Mouse (Mus musculus): ENCODE results near the gene 0610010F05Rik. TPM values are rescaled to one million over a fixed set of nuclear protein-coding genes. Genes with fewer than 3 reads are reported as not detected.

The 0610010F05Rik gene
- 8.3 and 9.1 TPM in 2 replicates for polyA plus RNA-seq (2015; fragmentation: Nextera tagmentation; extraction: Ambion mirVana)

GRCm38 (mm10) chr11:23632945-23633878, at the start of gene 0610010F05Rik:
0610010F05Rik (minus strand) TSS chr11:23633639.
- Histone ChIP-seq H3K9me3 (ENCODE audit: low read length) (no peaks in the 10 kb centered on the region), H3K4me1 (ENCODE audit: insufficient read depth) (peaks cover 8% of the 10 kb centered on the region), H3K27ac (ENCODE audit: low read depth) (peak within 1 kb of the TSS; percentile 95), H3K4me2 (ENCODE audit: low read depth, low read length) (peak within 1 kb of the TSS; percentile 87), H3K9ac (replicated peaks) (peak within 1 kb of the TSS; percentile 90), H3K4me3 (ENCODE audit: low read depth, low read length) (peak within 1 kb of the TSS; percentile 89), H3K36me3 (replicated peaks; ENCODE audit: insufficient read depth, low read length) (no peaks in the 10 kb centered on the region), H3K27me3 (ENCODE audit: insufficient read depth, low read length) (no peaks in the 10 kb centered on the region)
- DNase-seq (peak; percentile 96), ATAC-seq (peak; percentile 99)
- TF ChIP-seq EP300 (IDR thresholded peaks at IDR 0.05; ENCODE audit: low read depth), result no peak
- no peak for TF ChIP-seq CTCF (IDR thresholded peaks at IDR 0.05; ENCODE audit: low read depth)
- WGBS (ENCODE audit: insufficient replicate concordance), result under 1% methylated on average over 69 of the region's 103 CpGs

GRCm38 (mm10) chr11:23682561-23682960, 49.1 kb upstream of the 0610010F05Rik start:
- Histone ChIP-seq H3K4me1 (ENCODE audit: insufficient read depth) (no peaks in the 10 kb centered on the region), H3K27ac (ENCODE audit: low read depth) (no peak overlapping the region), H3K4me2 (ENCODE audit: low read depth, low read length) (no peak overlapping the region), H3K36me3 (replicated peaks; ENCODE audit: insufficient read depth, low read length) (peaks cover 14% of the 10 kb centered on the region), H3K9me3 (ENCODE audit: low read length) (no peaks in the 10 kb centered on the region), H3K9ac (replicated peaks) (no peak overlapping the region), H3K4me3 (ENCODE audit: low read depth, low read length) (no peak overlapping the region), H3K27me3 (ENCODE audit: insufficient read depth, low read length) (no peaks in the 10 kb centered on the region)
- 59% methylated on average over 5 of the region's 5 CpGs for WGBS (ENCODE audit: insufficient replicate concordance)
- TF ChIP-seq EP300 (IDR thresholded peaks at IDR 0.05; ENCODE audit: low read depth) (no peak), CTCF (IDR thresholded peaks at IDR 0.05; ENCODE audit: low read depth) (no peak)
- ATAC-seq, result no peak
- no peak for DNase-seq

- no peak overlapping the region for H3K4me2 ChIP-seq (ENCODE audit: low read depth, low read length)
- no peaks in the 10 kb centered on the region for H3K27me3 ChIP-seq (ENCODE audit: insufficient read depth, low read length)
- ATAC-seq (no peak), DNase-seq (no peak)
- no peaks in the 10 kb centered on the region for H3K9me3 ChIP-seq (ENCODE audit: low read length)
- H3K9ac ChIP-seq (replicated peaks), result no peak overlapping the region
- no peak overlapping the region for H3K27ac ChIP-seq (ENCODE audit: low read depth)
- peaks cover 24% of the 10 kb centered on the region for H3K36me3 ChIP-seq (replicated peaks; ENCODE audit: insufficient read depth, low read length)
- H3K4me3 ChIP-seq (ENCODE audit: low read depth, low read length), result no peak overlapping the region
- no peaks in the 10 kb centered on the region for H3K4me1 ChIP-seq (ENCODE audit: insufficient read depth)
- 82% methylated on average over 6 of the region's 6 CpGs for WGBS (ENCODE audit: insufficient replicate concordance)
- TF ChIP-seq EP300 (IDR thresholded peaks at IDR 0.05; ENCODE audit: low read depth) (no peak), CTCF (IDR thresholded peaks at IDR 0.05; ENCODE audit: low read depth) (no peak)
Measured at GRCm38 (mm10) chr11:23680435-23680950, 47.1 kb upstream of the 0610010F05Rik start.

GRCm38 (mm10) chr11:23679044-23679642, 45.7 kb upstream of the 0610010F05Rik start:
- WGBS (ENCODE audit: insufficient replicate concordance), result 46% methylated on average over 3 of the region's 3 CpGs
- peak; percentile 70 for DNase-seq
- Histone ChIP-seq H3K9me3 (ENCODE audit: low read length) (no peaks in the 10 kb centered on the region), H3K4me3 (ENCODE audit: low read depth, low read length) (no peak overlapping the region), H3K4me1 (ENCODE audit: insufficient read depth) (no peaks in the 10 kb centered on the region), H3K4me2 (ENCODE audit: low read depth, low read length) (no peak overlapping the region), H3K36me3 (replicated peaks; ENCODE audit: insufficient read depth, low read length) (peaks cover 28% of the 10 kb centered on the region), H3K27ac (ENCODE audit: low read depth) (no peak overlapping the region), H3K27me3 (ENCODE audit: insufficient read depth, low read length) (no peaks in the 10 kb centered on the region), H3K9ac (replicated peaks) (no peak overlapping the region)
- no peak for TF ChIP-seq EP300 (IDR thresholded peaks at IDR 0.05; ENCODE audit: low read depth)
- TF ChIP-seq CTCF (IDR thresholded peaks at IDR 0.05; ENCODE audit: low read depth), result peak; percentile 90
- ATAC-seq, result peak; percentile 64

- H3K36me3 ChIP-seq (replicated peaks; ENCODE audit: insufficient read depth, low read length), result peaks cover 41% of the 10 kb centered on the region
- no peak for TF ChIP-seq CTCF (IDR thresholded peaks at IDR 0.05; ENCODE audit: low read depth)
- 89% methylated on average over 5 of the region's 5 CpGs for WGBS (ENCODE audit: insufficient replicate concordance)
- H3K9ac ChIP-seq (replicated peaks), result no peak overlapping the region
- no peak overlapping the region for H3K4me2 ChIP-seq (ENCODE audit: low read depth, low read length)
- H3K4me3 ChIP-seq (ENCODE audit: low read depth, low read length), result no peak overlapping the region
- H3K4me1 ChIP-seq (ENCODE audit: insufficient read depth), result no peaks in the 10 kb centered on the region
- ATAC-seq (no peak), DNase-seq (no peak)
- no peak overlapping the region for H3K27ac ChIP-seq (ENCODE audit: low read depth)
- H3K27me3 ChIP-seq (ENCODE audit: insufficient read depth, low read length), result no peaks in the 10 kb centered on the region
- H3K9me3 ChIP-seq (ENCODE audit: low read length), result no peaks in the 10 kb centered on the region
Measured at GRCm38 (mm10) chr11:23676100-23676499, 42.7 kb upstream of the 0610010F05Rik start.

- H3K36me3 ChIP-seq (replicated peaks; ENCODE audit: insufficient read depth, low read length), result peaks cover 32% of the 10 kb centered on the region
Measured at GRCm38 (mm10) chr11:23672256-23672749, 38.9 kb upstream of the 0610010F05Rik start.

More at GRCm38 (mm10) chr11:23672256-23672749, 38.9 kb upstream of the 0610010F05Rik start:
- no peaks in the 10 kb centered on the region for H3K27me3 ChIP-seq (ENCODE audit: insufficient read depth, low read length)
- H3K9me3 ChIP-seq (ENCODE audit: low read length), result no peaks in the 10 kb centered on the region
- no peak overlapping the region for H3K4me2 ChIP-seq (ENCODE audit: low read depth, low read length)
- ATAC-seq, result no peak
- H3K27ac ChIP-seq (ENCODE audit: low read depth), result no peak overlapping the region
- no peak for TF ChIP-seq EP300 (IDR thresholded peaks at IDR 0.05; ENCODE audit: low read depth)
- no peak overlapping the region for H3K9ac ChIP-seq (replicated peaks)
- no peak overlapping the region for H3K4me3 ChIP-seq (ENCODE audit: low read depth, low read length)
- DNase-seq, result no peak
- no peaks in the 10 kb centered on the region for H3K4me1 ChIP-seq (ENCODE audit: insufficient read depth)
- WGBS (ENCODE audit: insufficient replicate concordance), result 84% methylated on average over 4 of the region's 4 CpGs
